Mouse (Mus musculus) stomach, postnatal 0 days (tissue): ENCODE data around the gene Cby1. TPM values are rescaled to one million over a fixed set of nuclear protein-coding genes. Genes with fewer than 3 reads are reported as not detected.

ENCODE experiments used
- ATAC-seq: fragments of 200-750 bp; cut with Nextera tagmentation; 2 replicates; pipeline ENCODE4 v1.8.0; 2017; ENCODE audit not compliant: low FRiP score, low TSS enrichment
- DNase-seq: peaks from one replicate; pipeline ENCODE4 v3.0.0-alpha.2; 2016; ENCODE audit warnings: low spot score
- H3K27ac ChIP-seq: fragments of 300-500 bp; sonication (generic); replicated peaks from 2 replicates; pipeline ENCODE4 v1.5.1; 2014; ENCODE audit warnings: mild to moderate bottlenecking, control low read depth
- H3K27me3 ChIP-seq: fragments of 300-500 bp; sonication (generic); 2 replicates; pipeline ENCODE4 v1.6.1; 2014; ENCODE audit warnings: low read length; ENCODE audit not compliant: control insufficient read depth, insufficient read depth
- H3K36me3 ChIP-seq: fragments of 300-500 bp; sonication (generic); 2 replicates; pipeline ENCODE4 v1.6.1; 2014; ENCODE audit warnings: low read length, mixed read lengths; ENCODE audit not compliant: control insufficient read depth, insufficient read depth
- H3K4me1 ChIP-seq: fragments of 300-500 bp; sonication (generic); replicated peaks from 2 replicates; pipeline ENCODE4 v1.6.1; 2014; ENCODE audit warnings: antibody characterized with exemption; ENCODE audit not compliant: control insufficient read depth, insufficient read depth
- H3K4me2 ChIP-seq: fragments of 300-500 bp; sonication (generic); replicated peaks from 2 replicates; pipeline ENCODE4 v1.6.1; 2014; ENCODE audit warnings: low read depth, mild to moderate bottlenecking, control low read depth, moderate library complexity
- H3K4me3 ChIP-seq: fragments of 300-500 bp; sonication (generic); 2 replicates; pipeline ENCODE4 v1.5.1; 2014; ENCODE audit warnings: low read depth, low read length, control low read depth
- H3K9ac ChIP-seq: fragments of 300-500 bp; sonication (generic); 2 replicates; pipeline ENCODE4 v1.6.1; 2014; ENCODE audit warnings: mild to moderate bottlenecking, low read length, control low read depth, mixed read lengths
- H3K9me3 ChIP-seq: fragments of 300-500 bp; sonication (generic); 2 replicates; pipeline ENCODE4 v1.6.1; 2016; ENCODE audit warnings: low read length; ENCODE audit not compliant: control insufficient read depth
- CTCF ChIP-seq: IDR thresholded peaks from 2 replicates; pipeline ENCODE4 v1.5.1; 2016; ENCODE audit warnings: antibody characterized with exemption, low read depth, mild to moderate bottlenecking, moderate library complexity
- EP300 ChIP-seq: optimal IDR thresholded peaks from 2 replicates; pipeline ENCODE3; 2016; ENCODE audit warnings: antibody characterized with exemption
- WGBS: fragments of 180-500 bp; shearing (Covaris S2); extraction: QIAGEN DNeasy Blood & Tissue Kit; methylation state at CpG from one replicate; pipeline ENCODE4 v1.1.7; 2014; 5-methylcytosine and 5-hydroxymethylcytosine counted together
- polyA plus RNA-seq: library from polyadenylated mRNA; unstranded; fragments of >200 nt; fragmentation: Nextera tagmentation; extraction: Ambion mirVana; gene quantifications from 2 replicates; pipeline ENCODE4 v1.2.1, GENCODE M21; 2015

Cby1 gene
- polyA plus RNA-seq, 1 experiment from 2014 or later, result 31.2 TPM

DNA sequence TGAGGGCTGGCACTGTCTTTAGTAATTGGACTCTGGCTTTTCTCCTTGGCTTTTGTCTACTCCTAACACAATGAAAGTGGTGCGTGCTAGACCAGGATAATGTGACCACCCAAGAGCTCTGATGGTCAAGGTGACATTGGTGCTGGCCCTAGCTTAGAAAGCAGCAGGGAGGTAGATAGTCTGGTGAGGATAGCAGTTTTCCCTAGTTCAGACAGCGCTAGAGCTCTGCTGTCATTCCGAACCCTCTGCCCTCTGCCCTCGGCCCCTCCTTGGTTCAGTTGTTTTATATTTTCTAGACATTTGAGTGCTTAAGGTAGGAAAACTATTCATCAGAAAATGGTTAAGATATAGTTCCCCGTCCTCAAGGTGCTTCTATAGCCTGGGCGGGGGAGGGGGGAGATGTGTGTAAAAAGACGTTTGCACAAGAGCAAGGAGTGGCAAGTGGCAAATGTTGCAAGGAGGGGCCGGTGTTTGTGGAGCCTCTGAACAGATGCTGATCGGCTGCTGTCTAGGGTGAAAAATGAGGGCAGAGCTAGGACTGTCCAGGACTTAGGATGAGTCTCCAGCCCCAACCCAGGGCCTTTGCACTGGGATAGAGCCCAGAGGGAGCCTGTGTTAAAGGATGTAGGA is 38.7 kb downstream of the Cby1 start:
- H3K36me3 ChIP-seq, result no peaks in the 10 kb centered on the region
- DNase-seq, result no peak
- 62% methylated on average over 9 of the region's 9 CpGs for WGBS
- H3K9ac ChIP-seq, result no peak overlapping the region
- no peak overlapping the region for H3K27ac ChIP-seq
- ATAC-seq, result no peak
- H3K27me3 ChIP-seq, result no peaks in the 10 kb centered on the region
- no peak overlapping the region for H3K4me3 ChIP-seq
- no peaks in the 10 kb centered on the region for H3K4me1 ChIP-seq
- TF ChIP-seq EP300 (no peak), CTCF (no peak)
- H3K4me2 ChIP-seq, result no peak overlapping the region
- no peaks in the 10 kb centered on the region for H3K9me3 ChIP-seq

DNA sequence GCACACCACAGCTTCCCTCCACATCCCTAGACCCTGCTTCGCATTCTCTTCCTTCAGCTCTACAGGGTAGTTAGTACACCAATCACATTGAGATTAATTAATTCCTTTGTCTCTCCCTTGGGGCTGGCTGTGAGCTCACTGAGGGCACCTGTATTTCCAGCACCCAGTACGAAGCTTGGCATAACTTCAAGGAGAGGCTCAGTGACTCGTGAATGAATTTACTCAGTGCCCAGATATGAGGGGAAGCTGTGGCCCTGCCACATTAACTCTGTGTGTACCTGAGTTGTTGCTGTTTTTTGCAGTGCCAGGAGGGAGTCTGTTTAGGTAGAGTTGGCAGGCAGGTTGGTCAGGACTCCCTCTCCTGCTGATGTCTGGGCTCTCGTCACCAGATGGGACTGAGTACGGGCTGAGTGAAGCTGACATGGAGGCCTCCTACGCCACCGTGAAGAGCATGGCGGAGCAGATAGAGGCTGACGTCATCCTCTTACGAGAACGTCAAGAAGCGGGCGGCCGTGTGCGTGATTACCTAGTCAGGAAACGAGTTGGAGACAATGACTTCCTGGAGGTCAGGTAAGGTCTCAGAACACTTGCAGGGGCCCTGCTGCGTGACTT is 47.7 kb downstream of the Cby1 start:
- Histone ChIP-seq H3K36me3 (peaks cover 17% of the 10 kb centered on the region), H3K27ac (no peak overlapping the region), H3K4me2 (no peak overlapping the region), H3K4me3 (no peak overlapping the region), H3K4me1 (no peaks in the 10 kb centered on the region), H3K9me3 (no peaks in the 10 kb centered on the region), H3K9ac (no peak overlapping the region), H3K27me3 (no peaks in the 10 kb centered on the region)
- ATAC-seq, result no peak
- 86% methylated on average over 17 of the region's 17 CpGs for WGBS
- TF ChIP-seq EP300 (no peak), CTCF (no peak)
- DNase-seq, result no peak

DNA sequence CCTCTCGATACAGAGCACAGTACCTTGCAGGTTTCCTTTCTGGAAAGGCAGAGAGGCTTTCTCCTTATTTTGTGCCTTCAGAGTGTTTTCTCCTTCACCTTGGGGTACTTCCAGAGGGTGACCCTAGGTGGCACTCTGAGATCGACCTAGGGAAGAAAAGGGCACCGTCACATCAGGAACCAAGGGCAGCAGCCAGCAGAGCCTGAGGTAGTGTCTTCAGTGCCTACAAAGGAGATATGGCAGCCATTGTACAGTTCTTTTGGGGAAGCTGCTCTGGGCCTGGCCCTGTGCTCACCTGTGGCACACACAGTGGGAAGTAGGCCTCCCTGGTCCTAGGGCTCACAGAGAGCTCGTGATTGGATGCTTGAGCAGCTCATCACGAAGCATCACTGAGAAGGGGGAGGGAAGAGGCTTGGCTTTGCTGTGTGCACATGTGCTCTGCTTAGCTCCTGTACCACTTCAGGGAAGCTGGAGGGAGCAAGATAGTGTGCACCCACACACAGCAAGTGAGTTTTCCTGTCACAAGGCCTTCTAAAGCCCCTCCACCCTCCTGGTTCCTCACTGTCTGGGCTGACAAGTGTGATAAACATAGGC is 49.3 kb downstream of the Cby1 start:
- ATAC-seq, result 0 out of 2 replicates have a peak, but pooled peaks have one; percentile 12
- peak; percentile 22; the same call in 1 of the 2 replicates for TF ChIP-seq CTCF
- no peak for TF ChIP-seq EP300
- Histone ChIP-seq H3K4me1 (no peaks in the 10 kb centered on the region), H3K36me3 (peaks cover 21% of the 10 kb centered on the region), H3K9ac (no peak overlapping the region), H3K4me3 (no peak overlapping the region), H3K4me2 (no peak overlapping the region), H3K9me3 (no peaks in the 10 kb centered on the region), H3K27me3 (no peaks in the 10 kb centered on the region), H3K27ac (no peak overlapping the region)
- DNase-seq, result no peak
- WGBS, result 91% methylated on average over 5 of the region's 5 CpGs

DNA sequence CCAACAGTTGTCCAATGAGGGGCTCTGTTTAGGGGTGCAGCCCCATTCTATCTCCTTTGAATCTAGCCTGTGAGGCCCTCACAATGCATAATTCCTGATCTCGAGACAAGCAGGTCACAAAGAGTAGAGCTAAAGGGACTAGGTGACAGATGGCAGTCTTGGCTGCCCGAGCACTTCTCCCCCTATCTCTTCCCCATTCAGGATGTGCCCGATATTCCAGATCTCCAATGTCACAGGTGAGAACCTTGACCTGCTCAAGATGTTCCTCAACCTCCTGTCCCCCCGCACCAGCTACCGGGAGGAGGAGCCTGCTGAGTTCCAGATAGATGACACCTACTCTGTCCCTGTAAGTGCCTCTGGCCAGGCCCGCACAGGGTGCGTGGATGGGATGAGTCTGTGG is 56.6 kb downstream of the Cby1 start:
- no peak for ATAC-seq
- WGBS, result 90% methylated on average over 7 of the region's 7 CpGs
- no peaks in the 10 kb centered on the region for H3K27me3 ChIP-seq
- DNase-seq, result no peak
- TF ChIP-seq EP300, result no peak
- no peak for TF ChIP-seq CTCF
- H3K4me1 ChIP-seq, result no peaks in the 10 kb centered on the region
- no peak overlapping the region for H3K4me2 ChIP-seq
- no peak overlapping the region for H3K4me3 ChIP-seq
- no peaks in the 10 kb centered on the region for H3K9me3 ChIP-seq
- H3K36me3 ChIP-seq, result peaks cover 34% of the 10 kb centered on the region
- no peak overlapping the region for H3K27ac ChIP-seq
- H3K9ac ChIP-seq, result no peak overlapping the region

DNA sequence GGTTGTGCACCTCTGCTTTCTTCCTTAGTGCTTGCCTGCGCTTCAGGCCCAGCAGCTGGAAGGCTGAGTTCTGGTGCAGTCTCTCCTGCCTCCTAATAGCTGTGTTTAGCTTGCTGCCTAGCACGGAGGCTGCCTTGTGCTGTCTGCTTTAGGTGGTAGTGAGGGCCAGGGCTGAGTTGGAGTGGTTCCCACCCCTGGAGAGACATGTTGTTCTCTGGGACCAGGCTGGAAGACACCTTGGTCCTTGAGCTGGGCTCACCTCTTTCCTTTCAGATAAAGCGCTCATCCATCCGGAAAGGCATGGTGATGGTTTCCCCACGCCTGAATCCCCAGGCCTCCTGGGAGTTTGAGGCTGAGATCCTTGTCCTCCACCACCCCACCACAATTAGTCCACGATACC is 57.7 kb downstream of the Cby1 start:
- Histone ChIP-seq H3K9me3 (no peaks in the 10 kb centered on the region), H3K36me3 (peaks cover 27% of the 10 kb centered on the region), H3K9ac (no peak overlapping the region), H3K27ac (no peak overlapping the region), H3K27me3 (no peaks in the 10 kb centered on the region), H3K4me2 (no peak overlapping the region), H3K4me3 (no peak overlapping the region), H3K4me1 (no peaks in the 10 kb centered on the region)
- ATAC-seq, result no peak
- no peak for DNase-seq
- 89% methylated on average over 6 of the region's 6 CpGs for WGBS
- TF ChIP-seq CTCF, result no peak
- no peak for TF ChIP-seq EP300

Other genes with a start within 250 kb of the Cby1 start
- 44.8 and 50.8 TPM in 2 replicates for gene Csnk1e, start 203.6 kb upstream of the Cby1 start, polyA plus RNA-seq
- gene Kcnj4, start 154.0 kb upstream of the Cby1 start, polyA plus RNA-seq, result not detected in 2 replicates
- gene Kdelr3, start 142.8 kb upstream of the Cby1 start, polyA plus RNA-seq, result 65.8 and 81.7 TPM in 2 replicates
- 15.5 and 17.1 TPM in 2 replicates for gene Ddx17, start 112.5 kb upstream of the Cby1 start, polyA plus RNA-seq
- 1.6 and 1.7 TPM in 2 replicates for gene Dmc1, start 54.1 kb upstream of the Cby1 start, polyA plus RNA-seq
- 0.29 and 0.41 TPM in 2 replicates for gene Fam227a, start 243 bp upstream of the Cby1 start, polyA plus RNA-seq
- 186 and 196 TPM in 2 replicates for gene Tomm22, start 11.7 kb downstream of the Cby1 start, polyA plus RNA-seq
- 11.7 and 13.4 TPM in 2 replicates for gene Josd1, start 28.7 kb downstream of the Cby1 start, polyA plus RNA-seq
- 13.3 and 17.1 TPM in 2 replicates for gene Gtpbp1, start 31.6 kb downstream of the Cby1 start, polyA plus RNA-seq
- 2.2 TPM in 2 replicates for gene Sun2, start 83.3 kb downstream of the Cby1 start, polyA plus RNA-seq
- gene Dnal4, start 118.7 kb downstream of the Cby1 start, polyA plus RNA-seq, result 30.5 and 31.4 TPM in 2 replicates
- 2.0 and 2.5 TPM in 2 replicates for gene Nptxr, start 145.6 kb downstream of the Cby1 start, polyA plus RNA-seq
- 0.81 TPM in 1 of 2 replicates, not detected in the other for gene Npcd, start 175.0 kb downstream of the Cby1 start, polyA plus RNA-seq
- 33.3 and 34.8 TPM in 2 replicates for gene Cbx6, start 175.5 kb downstream of the Cby1 start, polyA plus RNA-seq
- 18.2 and 18.5 TPM in 2 replicates for gene Apobec3, start 232.5 kb downstream of the Cby1 start, polyA plus RNA-seq